Mouse (Mus musculus): ENCODE results near the gene Sec14l2. TPM values are rescaled to one million over a fixed set of nuclear protein-coding genes. Genes with fewer than 3 reads are reported as not detected.
"Not testable (repeated sequence)": the region's sequence is repeated elsewhere in the genome, so short reads cannot be mapped to it uniquely, and the experiment has no call there.

Sec14l2 gene
- polyA plus RNA-seq, 1 experiment, result 5.9 TPM

DNA sequence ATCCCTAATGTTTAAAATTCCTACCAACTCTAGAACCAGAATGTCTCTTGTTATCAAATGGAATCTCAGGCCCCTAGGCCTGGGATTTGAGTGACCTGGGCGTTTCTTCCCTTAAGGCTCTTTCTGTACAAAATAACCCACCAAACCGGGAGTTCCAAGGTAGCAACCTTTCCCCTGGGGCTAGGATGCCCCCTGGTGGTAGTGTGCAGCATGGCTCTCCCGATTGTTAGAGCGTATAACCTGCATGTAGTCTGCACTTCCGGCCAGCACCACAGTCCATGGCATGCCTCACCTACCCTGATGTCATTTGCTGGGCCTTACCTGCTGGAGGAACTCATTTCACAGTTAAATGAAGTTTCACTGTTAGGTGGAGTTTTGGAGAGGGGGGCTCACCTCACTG lies 707 bp upstream of the Sec14l2 start:
- no peak for TF ChIP-seq POLR2A (IDR thresholded peaks at IDR 0.05; ENCODE audit: borderline replicate concordance, extremely low read depth, insufficient read depth, insufficient read length, poor library complexity, severe bottlenecking)
- peak; percentile 54; the same call in 1 of the 2 replicates for TF ChIP-seq CTCF (IDR thresholded peaks at IDR 0.05; ENCODE audit: borderline replicate concordance, extremely low read depth, insufficient read depth, insufficient read length)
- no peak for DNase-seq (ENCODE audit: low read depth)

DNA sequence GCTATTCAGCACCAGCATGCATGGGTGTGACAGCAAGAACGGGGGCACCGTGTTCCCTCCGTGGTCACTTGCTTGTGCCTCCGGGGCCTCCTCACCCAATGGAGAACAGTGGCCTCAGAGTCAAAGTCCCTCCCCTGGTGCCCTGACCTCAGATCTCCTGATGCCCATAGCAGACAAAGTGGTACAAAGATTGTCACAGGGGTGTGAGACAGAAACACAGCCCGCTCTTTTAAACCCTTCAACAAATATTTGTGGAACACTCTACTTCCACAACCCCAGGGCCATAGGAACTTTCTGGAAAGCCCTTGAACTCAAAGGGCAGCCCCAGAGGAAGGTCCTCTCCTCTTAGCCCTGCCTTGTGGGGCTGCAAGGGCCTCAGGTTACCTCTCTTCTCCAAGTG lies 989 bp downstream of the Sec14l2 start:
- no peak for TF ChIP-seq POLR2A (IDR thresholded peaks at IDR 0.05; ENCODE audit: borderline replicate concordance, extremely low read depth, insufficient read depth, insufficient read length, poor library complexity, severe bottlenecking)
- DNase-seq (ENCODE audit: low read depth), result no peak

DNA sequence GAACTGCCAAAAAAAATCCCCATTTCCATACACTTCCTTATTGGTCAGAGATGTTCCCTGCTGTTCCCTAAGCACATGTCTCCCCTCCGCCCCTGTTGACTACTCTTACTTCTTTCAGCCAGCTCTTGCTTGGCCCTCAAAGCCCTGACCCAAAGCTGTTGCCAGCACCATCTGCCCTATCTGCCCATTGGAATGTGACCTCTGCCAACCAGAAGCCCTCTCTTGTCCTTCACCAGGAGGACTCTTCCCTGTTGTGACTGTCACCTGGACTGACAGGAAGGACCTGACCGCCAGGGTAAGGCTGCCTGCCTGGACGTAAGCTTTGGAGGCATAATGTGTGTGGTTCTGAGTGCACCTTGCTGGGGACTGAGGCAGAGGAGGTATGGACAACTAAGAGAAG lies 1.5 kb downstream of the Sec14l2 start:
- TF ChIP-seq POLR2A (IDR thresholded peaks at IDR 0.05; ENCODE audit: borderline replicate concordance, extremely low read depth, insufficient read depth, insufficient read length, poor library complexity, severe bottlenecking) (no peak), CTCF (IDR thresholded peaks at IDR 0.05; ENCODE audit: borderline replicate concordance, extremely low read depth, insufficient read depth, insufficient read length) (no peak)
- DNase-seq (ENCODE audit: low read depth), result no peak

DNA sequence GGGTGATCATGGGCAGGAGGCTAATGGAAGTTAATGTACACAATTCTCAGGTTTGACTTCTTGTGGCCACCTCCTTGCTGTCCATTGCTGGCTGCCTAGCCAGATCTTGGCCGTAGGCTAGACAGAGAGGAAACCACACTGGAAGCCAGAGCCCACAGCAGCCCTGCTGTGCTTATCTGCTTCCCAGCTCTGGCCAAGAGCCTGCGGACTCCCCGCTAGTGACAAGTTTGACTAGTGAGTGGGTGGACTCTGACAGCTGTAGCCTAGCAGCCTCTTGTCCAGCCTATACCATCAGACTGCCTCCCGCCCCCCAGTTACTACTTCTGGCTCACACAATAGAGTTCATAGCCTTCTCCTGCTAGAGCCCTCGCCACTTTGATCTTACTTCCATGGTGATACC lies 3.6 kb downstream of the Sec14l2 start:
- no peak for TF ChIP-seq CTCF (IDR thresholded peaks at IDR 0.05; ENCODE audit: borderline replicate concordance, extremely low read depth, insufficient read depth, insufficient read length)
- TF ChIP-seq POLR2A (IDR thresholded peaks at IDR 0.05; ENCODE audit: borderline replicate concordance, extremely low read depth, insufficient read depth, insufficient read length, poor library complexity, severe bottlenecking), result no peak
- no peak for DNase-seq (ENCODE audit: low read depth)

DNA sequence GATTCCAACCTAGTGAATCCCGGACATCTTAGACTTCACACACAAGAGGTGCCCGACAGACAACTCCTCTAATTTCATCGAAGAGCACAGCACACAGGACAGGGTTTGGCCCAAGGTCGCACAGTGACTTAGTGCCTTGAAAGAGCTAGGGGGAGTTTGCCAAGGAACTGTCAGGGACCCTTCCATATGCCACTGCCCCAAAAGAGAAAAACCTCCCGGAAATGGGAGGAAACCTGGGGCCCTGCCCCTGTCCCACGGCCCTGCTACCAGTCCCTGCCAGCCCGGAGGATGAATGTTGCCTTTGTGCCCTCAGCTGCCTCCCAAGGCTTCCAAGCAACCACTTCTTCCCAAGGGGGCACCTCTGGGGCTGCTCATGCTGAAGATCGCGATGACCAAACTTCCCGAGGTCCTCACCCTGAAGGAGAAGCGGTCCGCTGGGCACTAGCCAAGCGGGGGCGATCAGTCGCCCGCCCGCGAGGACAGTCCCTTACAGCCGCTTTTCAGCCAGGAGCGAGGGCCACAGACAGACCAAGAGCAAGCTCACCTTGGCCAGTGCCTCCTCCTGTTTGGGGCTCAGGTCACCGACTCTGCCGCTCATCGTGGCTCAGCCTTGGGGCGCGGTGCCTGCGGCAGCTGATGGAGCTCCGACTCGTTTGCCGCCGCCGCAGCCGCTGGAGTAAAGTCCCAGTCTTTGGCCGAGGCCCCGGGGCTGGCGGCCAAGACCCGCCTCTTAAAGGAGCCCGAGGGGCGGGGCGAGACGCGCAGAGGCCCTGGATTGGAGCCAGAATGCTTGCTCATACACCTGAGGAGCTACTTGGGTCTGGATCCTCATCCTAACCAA lies 4.9 kb downstream of the Sec14l2 start:
- TF ChIP-seq POLR2A (IDR thresholded peaks at IDR 0.05; ENCODE audit: borderline replicate concordance, extremely low read depth, insufficient read depth, insufficient read length, poor library complexity, severe bottlenecking), result peak; percentile 22; the same call in 1 of the 2 replicates
- no peak for TF ChIP-seq CTCF (IDR thresholded peaks at IDR 0.05; ENCODE audit: borderline replicate concordance, extremely low read depth, insufficient read depth, insufficient read length)
- DNase-seq (ENCODE audit: low read depth), result peak; percentile 81

DNA sequence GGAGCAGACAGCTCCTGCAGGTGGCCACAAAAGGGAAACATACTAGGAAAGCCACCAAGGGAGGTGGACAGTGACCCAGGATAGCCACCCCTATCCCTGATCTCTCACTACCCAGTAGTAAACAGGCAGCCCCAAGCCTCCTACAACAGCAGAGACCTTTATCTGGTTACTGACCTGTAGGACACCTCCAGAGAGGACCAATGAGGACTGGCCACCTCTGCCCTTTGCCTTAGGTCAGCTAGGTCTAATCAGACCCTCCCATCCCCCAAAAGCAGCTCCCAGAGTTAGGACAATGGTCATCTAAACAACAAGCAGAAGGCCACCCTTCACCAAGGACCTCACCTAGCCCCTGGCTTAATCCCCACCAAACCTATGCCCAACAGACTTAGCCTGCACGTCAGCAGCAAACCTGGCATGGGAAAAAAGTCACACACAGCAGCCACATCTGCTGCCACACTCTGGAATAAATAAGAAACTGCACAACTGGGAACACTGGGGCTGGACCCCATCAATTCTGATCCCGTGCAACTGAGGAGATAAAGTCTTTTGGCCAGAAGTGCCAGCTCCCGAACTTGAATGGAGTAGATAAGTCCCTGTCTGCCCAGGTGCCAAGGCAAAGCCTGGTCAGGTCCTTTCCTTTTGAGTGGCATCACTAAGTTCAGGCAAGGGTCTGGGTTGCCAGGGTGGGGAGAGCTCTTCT lies 5.7 kb downstream of the Sec14l2 start:
- DNase-seq (ENCODE audit: low read depth), result peak; percentile 24
- TF ChIP-seq CTCF (IDR thresholded peaks at IDR 0.05; ENCODE audit: borderline replicate concordance, extremely low read depth, insufficient read depth, insufficient read length) (peak; percentile 27; the same call in 1 of the 2 replicates), POLR2A (IDR thresholded peaks at IDR 0.05; ENCODE audit: borderline replicate concordance, extremely low read depth, insufficient read depth, insufficient read length, poor library complexity, severe bottlenecking) (no peak)

DNA sequence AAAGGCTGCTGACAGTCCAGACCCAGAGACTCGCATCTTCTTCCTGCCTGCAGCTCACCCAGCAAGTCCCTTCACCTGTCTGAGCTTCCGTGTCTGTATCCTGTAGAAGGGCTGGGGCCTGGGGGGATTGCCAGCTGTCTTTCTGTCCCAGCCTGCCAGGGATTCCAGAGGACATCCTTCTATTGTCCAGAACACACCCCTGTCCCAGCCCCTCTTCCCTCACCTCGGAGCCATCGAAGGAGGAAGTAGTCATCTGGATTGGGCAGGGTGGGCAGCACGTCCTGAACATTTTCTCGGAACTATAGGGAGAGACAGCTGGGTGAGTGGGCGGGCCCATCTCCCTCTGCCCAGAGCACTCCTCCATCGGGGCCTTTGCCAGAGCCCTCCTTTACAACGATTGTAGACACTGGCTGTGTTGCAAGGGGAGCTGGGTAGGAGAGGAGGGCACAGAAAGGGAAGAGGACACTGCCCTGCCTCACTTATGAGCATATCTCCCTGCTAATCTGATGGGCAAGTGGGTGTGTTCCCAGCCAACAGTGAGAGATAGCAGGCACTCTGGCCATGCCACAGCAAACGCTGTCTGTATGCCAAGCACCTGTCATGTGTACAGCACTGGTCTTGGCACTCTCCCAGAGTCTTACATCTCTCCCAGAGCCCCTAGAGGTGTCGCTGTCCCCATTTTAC lies 6.6 kb downstream of the Sec14l2 start:
- DNase-seq (ENCODE audit: low read depth), result peak; percentile 32
- TF ChIP-seq CTCF (IDR thresholded peaks at IDR 0.05; ENCODE audit: borderline replicate concordance, extremely low read depth, insufficient read depth, insufficient read length) (no peak), POLR2A (IDR thresholded peaks at IDR 0.05; ENCODE audit: borderline replicate concordance, extremely low read depth, insufficient read depth, insufficient read length, poor library complexity, severe bottlenecking) (no peak)

DNA sequence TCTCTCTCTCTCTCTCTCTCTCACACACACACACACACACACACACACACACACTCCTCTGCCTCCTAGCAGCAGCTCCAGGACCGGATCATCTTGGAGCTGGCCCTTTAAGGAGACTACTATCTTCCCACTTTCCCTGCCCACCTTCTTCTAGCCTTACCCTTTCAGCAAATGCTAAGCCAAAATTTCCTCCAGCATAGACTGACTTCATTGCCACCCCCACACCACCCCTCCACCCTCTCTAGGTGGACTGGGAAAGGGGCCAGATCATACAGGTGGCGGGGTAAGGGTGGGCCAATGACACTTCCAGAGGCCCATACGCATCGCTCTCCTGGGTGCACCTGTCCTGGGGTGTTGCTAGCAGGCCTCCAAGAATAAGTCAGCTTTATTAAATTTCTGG lies 7.8 kb downstream of the Sec14l2 start:
- no peak for TF ChIP-seq CTCF (IDR thresholded peaks at IDR 0.05; ENCODE audit: borderline replicate concordance, extremely low read depth, insufficient read depth, insufficient read length)
- no peak for TF ChIP-seq POLR2A (IDR thresholded peaks at IDR 0.05; ENCODE audit: borderline replicate concordance, extremely low read depth, insufficient read depth, insufficient read length, poor library complexity, severe bottlenecking)
- DNase-seq (ENCODE audit: low read depth), result no peak

DNA sequence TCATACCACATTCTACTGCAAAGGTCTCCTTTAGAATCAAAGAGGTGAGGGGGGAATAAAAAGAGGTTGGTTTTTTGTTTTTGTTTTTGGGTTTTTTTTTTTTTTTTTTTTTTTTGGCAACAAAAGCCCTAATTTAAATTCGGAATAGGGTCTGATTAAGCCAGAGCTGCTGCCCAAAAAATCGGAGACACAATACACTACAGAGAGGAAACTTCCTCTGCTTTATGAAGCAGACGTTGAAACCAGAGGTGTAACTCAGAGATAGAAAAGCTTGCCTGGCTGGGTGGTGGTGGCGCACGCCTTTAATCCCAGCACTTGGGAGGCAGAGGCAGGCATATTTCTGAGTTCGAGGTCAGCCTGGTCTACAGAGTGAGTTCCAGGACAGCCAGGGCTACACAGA lies 8.7 kb downstream of the Sec14l2 start:
- DNase-seq (ENCODE audit: low read depth), result not testable (repeated sequence)

DNA sequence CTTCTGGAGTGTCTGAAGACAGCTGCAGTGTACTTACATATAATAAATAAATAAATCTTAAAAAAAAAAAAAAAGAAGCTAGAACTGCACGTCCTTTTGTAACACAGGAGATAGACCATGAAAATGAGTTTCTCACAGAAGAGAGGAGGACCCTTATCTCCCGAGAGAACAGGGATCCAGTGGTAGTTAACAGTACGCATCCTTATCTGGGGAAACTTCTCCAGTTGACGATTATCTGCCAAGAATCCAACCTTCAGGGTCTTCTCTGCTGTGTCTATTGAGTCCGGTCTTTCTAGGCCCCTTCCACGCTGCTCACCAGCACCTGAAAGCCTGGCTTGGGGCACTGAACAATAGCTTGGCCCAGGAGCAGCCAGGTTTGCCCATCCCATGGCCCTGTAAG lies 9.2 kb downstream of the Sec14l2 start:
- no peak for DNase-seq (ENCODE audit: low read depth)
- TF ChIP-seq CTCF (IDR thresholded peaks at IDR 0.05; ENCODE audit: borderline replicate concordance, extremely low read depth, insufficient read depth, insufficient read length) (no peak), POLR2A (IDR thresholded peaks at IDR 0.05; ENCODE audit: borderline replicate concordance, extremely low read depth, insufficient read depth, insufficient read length, poor library complexity, severe bottlenecking) (no peak)

DNA sequence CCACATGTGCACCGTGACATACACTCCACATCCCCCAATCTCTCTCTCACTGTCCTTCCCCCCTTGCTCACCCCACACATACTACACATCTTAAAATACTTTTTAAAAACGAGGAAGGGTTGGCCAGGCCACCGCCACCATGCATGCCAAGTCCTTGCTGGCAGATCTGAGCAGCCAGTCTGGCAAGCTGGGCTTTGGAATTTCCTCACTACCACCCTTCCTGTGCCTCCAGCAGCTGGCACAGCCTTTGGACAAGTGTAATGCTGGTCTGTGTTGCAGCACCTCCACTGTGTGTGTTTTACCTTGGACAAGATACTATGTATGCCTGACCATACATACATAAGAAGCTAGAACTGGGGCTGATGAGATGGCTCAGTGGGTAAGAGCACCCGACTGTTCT lies 9.7 kb downstream of the Sec14l2 start:
- no peak for DNase-seq (ENCODE audit: low read depth)
- TF ChIP-seq CTCF (IDR thresholded peaks at IDR 0.05; ENCODE audit: borderline replicate concordance, extremely low read depth, insufficient read depth, insufficient read length) (no peak), POLR2A (IDR thresholded peaks at IDR 0.05; ENCODE audit: borderline replicate concordance, extremely low read depth, insufficient read depth, insufficient read length, poor library complexity, severe bottlenecking) (no peak)

Measured in brain, embryonic 14.5 days (tissue).